Mouse (Mus musculus): Measurements from ENCODE around the gene Gm49405. TPM values are rescaled to one million over a fixed set of nuclear protein-coding genes. Genes with fewer than 3 reads are reported as not detected.
"Not testable (repeated sequence)": the region's sequence is repeated elsewhere in the genome, so short reads cannot be mapped to it uniquely, and the experiment has no call there.

Gm49405 gene
- total RNA-seq, 4 experiments from 2014 or later: 0.76 to 1.3 (median 1.1) TPM

GRCm38 (mm10) chr19:4013066-4013465 is 12.6 kb downstream of the Gm49405 start:
- DNase-seq (ENCODE audit: low spot score in 2 of 2): no peak

GRCm38 (mm10) chr19:4014802-4015201 is 14.4 kb downstream of the Gm49405 start:
- DNase-seq (ENCODE audit: low spot score in 2 of 2): no peak

GRCm38 (mm10) chr19:4015635-4016034 is 15.2 kb downstream of the Gm49405 start:
- no peak for DNase-seq (ENCODE audit: low spot score in 2 of 2)

- DNase-seq (ENCODE audit: low spot score in 2 of 2): no peak
Measured at GRCm38 (mm10) chr19:4017921-4018587, 17.6 kb downstream of the Gm49405 start.

GRCm38 (mm10) chr19:4018743-4019583 is 18.5 kb downstream of the Gm49405 start:
- DNase-seq (ENCODE audit: low spot score in 2 of 2): peak; percentile 46 to 68

- DNase-seq (ENCODE audit: low spot score in 2 of 2): no peak
Measured at GRCm38 (mm10) chr19:4023185-4023584, 22.8 kb downstream of the Gm49405 start.

- DNase-seq (ENCODE audit: low spot score in 2 of 2): no peak
Measured at GRCm38 (mm10) chr19:4027576-4027975, 27.1 kb downstream of the Gm49405 start.

GRCm38 (mm10) chr19:4032668-4033067 is 32.2 kb downstream of the Gm49405 start:
- no peak for DNase-seq (ENCODE audit: low spot score in 2 of 2)

- DNase-seq (ENCODE audit: low spot score in 2 of 2): no peak
Measured at GRCm38 (mm10) chr19:4033298-4033697, 32.9 kb downstream of the Gm49405 start.

- no peak for DNase-seq (ENCODE audit: low spot score in 2 of 2)
Measured at GRCm38 (mm10) chr19:4033742-4034141, 33.3 kb downstream of the Gm49405 start.

- DNase-seq (ENCODE audit: low spot score in 2 of 2): no peak
Measured at GRCm38 (mm10) chr19:4036327-4037045, 36.1 kb downstream of the Gm49405 start.

- not testable (repeated sequence) for DNase-seq (ENCODE audit: low spot score in 2 of 2)
Measured at GRCm38 (mm10) chr19:4037154-4037787, 36.8 kb downstream of the Gm49405 start.

- DNase-seq (ENCODE audit: low spot score in 2 of 2): peak; percentile 84 to 85
Measured at GRCm38 (mm10) chr19:4037788-4038232, 37.4 kb downstream of the Gm49405 start, which contains the start of gene Gstp1. TSS of gene Gstp1 (minus strand) at chr19:4037985.

GRCm38 (mm10) chr19:4040941-4041340 is 40.5 kb downstream of the Gm49405 start:
- DNase-seq (ENCODE audit: low spot score in 2 of 2): not testable (repeated sequence)

- DNase-seq (ENCODE audit: low spot score in 2 of 2): not testable (repeated sequence)
Measured at GRCm38 (mm10) chr19:4041500-4041899, 41.1 kb downstream of the Gm49405 start.

- DNase-seq (ENCODE audit: low spot score in 2 of 2): no peak
Measured at GRCm38 (mm10) chr19:4042124-4042523, 41.7 kb downstream of the Gm49405 start.

GRCm38 (mm10) chr19:4044109-4044508 is 43.7 kb downstream of the Gm49405 start:
- DNase-seq (ENCODE audit: low spot score in 2 of 2): not testable (repeated sequence)

- DNase-seq (ENCODE audit: low spot score in 2 of 2): peak; percentile 63 to 84
Measured at GRCm38 (mm10) chr19:4045966-4046865, 45.8 kb downstream of the Gm49405 start, which contains the start of gene Gstp2. TSS of gene Gstp2 (minus strand) at chr19:4046023.

GRCm38 (mm10) chr19:4046866-4047254 is 46.4 kb downstream of the Gm49405 start:
- DNase-seq (ENCODE audit: low spot score in 2 of 2): no peak

- DNase-seq (ENCODE audit: low spot score in 2 of 2): peak; percentile 25 to 40
Measured at GRCm38 (mm10) chr19:4047859-4048258, 47.4 kb downstream of the Gm49405 start.
